Mouse (Mus musculus): ENCODE data around the gene Gm21725. TPM values are rescaled to one million over a fixed set of nuclear protein-coding genes. Genes with fewer than 3 reads are reported as not detected.
"Not testable (repeated sequence)": the region's sequence is repeated elsewhere in the genome, so short reads cannot be mapped to it uniquely, and the experiment has no call there.

Gene Gm21725
- not detected for total RNA-seq (2021)

DNA sequence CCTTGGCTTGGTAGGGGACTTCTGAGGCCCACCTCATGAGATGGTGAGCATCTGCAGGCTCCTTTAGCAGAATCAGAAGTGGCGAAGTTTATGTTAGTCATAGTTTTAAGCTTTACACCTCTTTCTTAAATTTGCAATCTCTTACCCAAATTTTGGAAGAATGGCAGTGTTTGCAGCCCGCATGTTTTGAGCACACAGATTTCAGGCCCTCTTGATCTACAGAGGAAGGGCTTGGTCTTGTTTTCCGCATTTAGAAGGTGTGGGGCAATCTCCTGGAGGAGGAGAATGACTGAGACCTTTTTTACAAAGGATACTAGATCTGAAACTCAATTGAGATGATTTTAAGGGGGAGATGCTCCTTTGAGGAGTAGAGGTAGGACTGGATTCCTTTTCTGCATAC lies at the start of gene Gm21725:
TSS of gene Gm21725 (minus strand) at position 101 of the 400 bp plus-strand sequence.
- DNase-seq (ENCODE audit: extremely low spot score in 1 of 2, low spot score in 1 of 2): not testable (repeated sequence)

Other genes starting within 250 kb of the Gm21725 start
- not detected for gene Gm21891, start 215.6 kb downstream of the Gm21725 start, total RNA-seq (2021)
- gene Gm21425, start 187.1 kb downstream of the Gm21725 start, total RNA-seq (2021): not detected
- not detected for gene Gm21828, start 125.1 kb downstream of the Gm21725 start, total RNA-seq (2021)
- gene Gm21440, start 96.7 kb downstream of the Gm21725 start, total RNA-seq (2021): not detected
- not detected for gene Gm21454, start 96.6 kb downstream of the Gm21725 start, total RNA-seq (2021)
- gene Gm21866, start 116.5 kb upstream of the Gm21725 start, total RNA-seq (2021): not detected
- not detected for gene Gm20773, start 145.0 kb upstream of the Gm21725 start, total RNA-seq (2021)